Mouse (Mus musculus) stomach, postnatal 0 days (tissue): ENCODE measurements around the gene Vps41.

Source experiments
- CTCF ChIP-seq: IDR thresholded peaks from 2 replicates; pipeline ENCODE4 v1.5.1; 2016; ENCODE audit warnings: antibody characterized with exemption, low read depth, mild to moderate bottlenecking, moderate library complexity
- EP300 ChIP-seq: optimal IDR thresholded peaks from 2 replicates; pipeline ENCODE3; 2016; ENCODE audit warnings: antibody characterized with exemption

GRCm38 (mm10) chr13:18868825-18869224, 151.7 kb downstream of the Vps41 start:
- no peak for TF ChIP-seq EP300
- TF ChIP-seq CTCF: no peak
